Mouse (Mus musculus): ENCODE data around the gene Hid1. TPM values are rescaled to one million over a fixed set of nuclear protein-coding genes. Genes with fewer than 3 reads are reported as not detected.

Hid1 gene
- total RNA-seq (2014; rRNA removed) (78.9 and 87.5 TPM in 2 replicates), polyA plus RNA-seq (2015; fragmentation: Nextera tagmentation; extraction: Ambion mirVana) (55.3 and 58.1 TPM in 2 replicates)

DNA sequence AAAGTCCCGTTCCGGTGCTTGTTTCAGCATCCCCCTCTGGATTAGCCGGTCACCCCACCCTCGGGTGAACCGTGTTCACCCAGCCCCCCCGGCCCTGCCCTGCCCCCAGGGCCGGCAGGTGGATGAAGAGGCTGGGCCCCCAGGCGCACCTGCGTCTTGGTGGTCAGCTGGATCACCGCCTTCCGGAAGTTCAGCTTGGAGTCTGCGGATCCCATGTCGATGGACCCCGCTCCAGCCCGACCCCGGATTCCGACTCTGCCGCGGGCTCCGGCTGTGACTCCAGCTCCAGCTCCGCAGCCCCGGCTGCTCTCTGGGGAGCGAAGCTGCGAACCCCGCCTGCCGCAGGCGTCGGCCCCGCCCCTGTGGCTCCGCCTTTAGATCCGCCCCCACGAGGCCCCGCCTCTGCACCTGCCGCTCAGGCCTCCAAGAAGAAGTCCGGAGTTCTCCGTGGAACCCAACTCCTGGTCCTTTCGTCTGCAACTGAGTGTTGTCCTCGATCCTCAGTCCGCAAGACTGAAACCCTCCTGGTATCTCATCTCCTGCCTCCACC, at the start of gene Hid1:
Gene Hid1 (minus strand): TSS at position 362 of the 550 bp plus-strand sequence.
- H3K4me3 ChIP-seq (ENCODE audit: low read length): peak within 1 kb of the TSS; percentile 74
- no peaks in the 10 kb centered on the region for H3K36me3 ChIP-seq (ENCODE audit: insufficient read depth, low read length)
- TF ChIP-seq CTCF (IDR thresholded peaks at IDR 0.05; ENCODE audit: low read depth): no peak
- under 1% methylated on average over 39 of the region's 39 CpGs for WGBS
- H3K27me3 ChIP-seq (ENCODE audit: insufficient read depth, low read length): no peaks in the 10 kb centered on the region
- peak within 1 kb of the TSS; percentile 94 for H3K4me2 ChIP-seq (ENCODE audit: low read depth, low read length)
- peaks cover 14% of the 10 kb centered on the region for H3K4me1 ChIP-seq (ENCODE audit: insufficient read depth, low read length)
- H3K9ac ChIP-seq (replicated peaks; ENCODE audit: low read length): peak within 1 kb of the TSS; percentile 80
- peak; percentile 91 for DNase-seq (ENCODE audit: low spot score)
- peak; percentile 52 for ATAC-seq
- no peaks in the 10 kb centered on the region for H3K9me3 ChIP-seq (ENCODE audit: low read length)
- H3K27ac ChIP-seq: peak within 1 kb of the TSS; percentile 90

DNA sequence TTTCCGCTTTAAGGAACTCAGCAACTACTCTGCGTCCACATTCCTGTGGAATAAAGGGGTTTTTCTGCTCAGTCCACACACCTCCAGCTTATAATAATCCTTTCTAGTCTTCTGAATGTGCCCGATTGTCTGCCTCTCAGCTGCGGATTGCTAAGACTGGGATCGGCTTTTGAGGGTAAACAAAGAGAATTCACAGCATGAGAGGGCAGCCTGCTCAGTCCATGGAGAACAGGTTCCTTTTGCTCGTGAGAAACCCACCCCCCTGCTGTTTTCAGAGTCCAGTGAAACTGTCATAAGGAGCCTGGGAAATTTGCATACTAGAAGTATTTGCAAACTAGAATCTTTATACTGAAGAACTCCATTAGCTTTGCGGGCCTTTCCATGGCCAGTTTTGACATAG, 42.0 kb upstream of the Hid1 start:
- peak; percentile 12 for DNase-seq (ENCODE audit: low spot score)
- no peak for TF ChIP-seq CTCF (IDR thresholded peaks at IDR 0.05; ENCODE audit: low read depth)
- Histone ChIP-seq H3K4me3 (ENCODE audit: low read length) (no peak overlapping the region), H3K9ac (replicated peaks; ENCODE audit: low read length) (no peak overlapping the region), H3K4me1 (ENCODE audit: insufficient read depth, low read length) (peaks cover 12% of the 10 kb centered on the region; the same call in 1 of the 2 replicates), H3K4me2 (ENCODE audit: low read depth, low read length) (no peak overlapping the region), H3K27ac (peak overlapping the region; percentile 56; the same call in 1 of the 2 replicates), H3K36me3 (ENCODE audit: insufficient read depth, low read length) (peaks cover 22% of the 10 kb centered on the region), H3K27me3 (ENCODE audit: insufficient read depth, low read length) (no peaks in the 10 kb centered on the region), H3K9me3 (ENCODE audit: low read length) (no peaks in the 10 kb centered on the region)
- 22% methylated on average over 7 of the region's 7 CpGs for WGBS
- ATAC-seq: no peak

DNA sequence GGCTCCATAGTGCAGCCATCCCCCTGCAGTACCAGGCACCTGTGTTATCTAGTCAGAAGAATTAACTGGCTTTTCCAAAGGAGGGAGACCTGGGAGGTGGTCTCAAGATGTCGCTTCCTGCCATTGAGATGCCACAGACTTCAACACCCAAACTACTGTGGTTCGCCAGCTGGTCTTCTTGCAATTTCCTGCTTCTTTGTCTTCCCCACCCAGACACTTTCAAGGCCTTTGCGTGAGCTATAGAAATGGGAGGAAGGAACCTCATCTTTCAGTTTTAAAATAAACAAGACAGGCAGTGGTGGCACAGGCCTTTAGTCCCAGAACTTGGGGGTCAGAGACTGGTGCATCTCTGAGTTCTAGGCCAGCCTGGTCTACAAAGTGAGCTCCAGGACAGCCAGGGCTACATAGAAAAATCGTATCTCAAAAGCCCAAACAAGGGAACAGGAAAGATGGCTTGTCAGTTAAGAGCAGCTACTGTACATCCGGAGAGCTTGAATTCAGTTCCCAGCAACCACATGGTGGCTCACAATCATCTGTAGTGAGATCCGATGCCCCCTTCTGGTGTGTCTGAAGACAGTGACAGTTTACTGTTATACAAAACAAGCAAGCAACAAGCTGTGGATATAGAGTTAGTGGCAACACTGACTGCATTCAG, 40.8 kb upstream of the Hid1 start:
- 67% methylated on average over 6 of the region's 6 CpGs for WGBS

DNA sequence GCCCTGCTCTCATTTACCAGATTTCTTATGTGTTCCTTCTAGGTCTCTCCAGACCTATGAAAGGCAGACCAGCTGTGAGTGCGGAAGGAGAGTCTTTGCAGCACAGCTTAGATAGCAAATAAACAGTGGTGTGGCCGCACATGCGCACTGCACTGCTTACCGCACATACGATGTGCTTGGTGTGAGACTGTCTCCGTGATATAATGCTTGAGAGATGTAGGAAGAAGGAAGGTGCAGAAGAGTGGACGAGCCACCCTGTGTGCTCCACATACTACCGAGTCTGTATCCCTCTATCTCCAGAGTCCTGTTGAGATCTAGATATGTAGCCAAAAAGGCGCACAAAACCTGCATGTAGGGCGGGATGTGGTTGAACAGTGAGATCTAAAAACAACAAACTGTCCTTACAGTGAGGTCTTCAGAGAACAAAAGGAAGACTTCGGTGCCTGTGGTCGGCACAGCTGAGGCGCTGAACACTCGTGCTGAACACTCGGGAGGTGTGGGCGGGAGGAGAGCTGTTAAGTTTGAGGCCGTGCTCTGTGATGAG, 39.4 kb upstream of the Hid1 start:
- peaks cover 22% of the 10 kb centered on the region for H3K36me3 ChIP-seq (ENCODE audit: insufficient read depth, low read length)
- WGBS: 92% methylated on average over 17 of the region's 17 CpGs
- ATAC-seq: no peak

More for the DNA sequence above, 40.8 kb upstream of the Hid1 start:
- Histone ChIP-seq H3K9ac (replicated peaks; ENCODE audit: low read length) (no peak overlapping the region), H3K27me3 (ENCODE audit: insufficient read depth, low read length) (no peaks in the 10 kb centered on the region), H3K36me3 (ENCODE audit: insufficient read depth, low read length) (peaks cover 22% of the 10 kb centered on the region), H3K9me3 (ENCODE audit: low read length) (no peaks in the 10 kb centered on the region), H3K4me2 (ENCODE audit: low read depth, low read length) (no peak overlapping the region), H3K4me1 (ENCODE audit: insufficient read depth, low read length) (peaks cover 16% of the 10 kb centered on the region; the same call in 1 of the 2 replicates), H3K27ac (no peak overlapping the region), H3K4me3 (ENCODE audit: low read length) (no peak overlapping the region)
- no peak; the same call in 1 of the 2 replicates for TF ChIP-seq CTCF (IDR thresholded peaks at IDR 0.05; ENCODE audit: low read depth)
- ATAC-seq (no peak), DNase-seq (ENCODE audit: low spot score) (no peak)

DNA sequence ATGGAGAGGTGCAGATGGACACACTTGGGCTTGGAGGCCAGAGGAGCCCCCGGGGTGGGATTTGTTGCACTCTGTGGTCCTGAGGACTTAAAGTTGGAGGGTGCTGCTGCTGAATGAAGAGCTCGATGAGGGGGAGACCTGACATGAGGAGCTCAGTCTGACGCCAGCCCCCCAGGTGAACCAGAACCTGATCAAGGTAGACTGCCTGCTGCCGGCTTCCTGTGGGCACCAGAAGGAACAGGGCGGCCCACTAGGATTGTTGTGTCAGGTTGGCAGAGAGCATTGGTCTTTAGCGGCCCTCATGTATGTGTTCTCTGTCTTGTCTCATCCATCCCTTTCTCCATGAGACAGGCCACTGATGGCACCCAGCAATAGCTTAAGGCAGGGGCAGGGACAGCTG, 38.2 kb upstream of the Hid1 start:
- no peak for ATAC-seq
- WGBS: 96% methylated on average over 6 of the region's 6 CpGs
- no peak for TF ChIP-seq CTCF (IDR thresholded peaks at IDR 0.05; ENCODE audit: low read depth)

More for the DNA sequence above, 39.4 kb upstream of the Hid1 start:
- TF ChIP-seq CTCF (IDR thresholded peaks at IDR 0.05; ENCODE audit: low read depth): no peak
- Histone ChIP-seq H3K9me3 (ENCODE audit: low read length) (no peaks in the 10 kb centered on the region), H3K9ac (replicated peaks; ENCODE audit: low read length) (no peak overlapping the region), H3K4me3 (ENCODE audit: low read length) (no peak overlapping the region), H3K27ac (no peak overlapping the region), H3K4me1 (ENCODE audit: insufficient read depth, low read length) (peaks cover 15% of the 10 kb centered on the region; the same call in 1 of the 2 replicates), H3K27me3 (ENCODE audit: insufficient read depth, low read length) (no peaks in the 10 kb centered on the region), H3K4me2 (ENCODE audit: low read depth, low read length) (no peak overlapping the region)
- no peak for DNase-seq (ENCODE audit: low spot score)

DNA sequence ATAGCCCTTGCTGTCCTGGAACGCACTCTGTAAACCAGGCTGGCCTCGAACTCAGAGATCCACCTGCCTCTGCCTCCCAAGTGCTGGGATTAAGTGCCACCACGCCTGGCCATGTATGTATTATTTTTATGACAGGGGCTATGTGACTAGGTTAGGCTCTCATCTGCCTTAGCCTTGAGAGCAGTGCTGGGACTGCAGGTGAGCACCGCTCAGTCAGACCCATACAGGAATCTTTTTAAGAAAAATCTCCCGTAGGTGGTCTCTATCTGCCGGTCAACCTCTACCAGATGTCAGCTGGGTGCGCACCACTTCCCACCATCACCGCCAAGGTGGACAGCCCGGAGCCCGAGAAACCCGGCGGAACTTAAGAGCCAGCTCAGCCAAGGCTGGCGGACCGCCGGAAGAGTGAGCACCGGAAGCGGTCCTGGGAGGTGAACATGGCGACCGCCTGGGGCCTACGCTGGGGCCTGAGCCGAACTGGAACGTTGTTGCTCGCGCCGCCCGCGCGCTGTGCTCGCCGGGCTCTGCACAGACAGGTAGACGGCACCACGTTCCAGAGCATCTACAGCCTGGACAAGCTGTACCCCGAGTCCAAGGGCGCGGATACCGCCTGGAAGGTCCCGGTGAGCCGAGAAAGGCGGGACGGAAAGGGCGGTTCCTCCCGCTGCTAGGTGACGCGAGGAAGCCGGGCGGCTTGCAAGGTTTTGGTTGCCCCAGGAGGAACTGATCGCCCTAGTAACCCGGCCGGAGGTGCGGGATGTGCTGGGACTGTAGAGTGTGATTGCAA, 36.0 kb upstream of the Hid1 start, which contains the start of gene Mrpl58:
Gene Mrpl58 (plus strand): TSS at position 415 of the 787 bp plus-strand sequence.
- 3% methylated on average over 50 of the region's 50 CpGs for WGBS

More for the DNA sequence above, 38.2 kb upstream of the Hid1 start:
- no peak overlapping the region for H3K4me3 ChIP-seq (ENCODE audit: low read length)
- H3K36me3 ChIP-seq (ENCODE audit: insufficient read depth, low read length): peaks cover 16% of the 10 kb centered on the region
- H3K27ac ChIP-seq: no peak overlapping the region
- H3K9ac ChIP-seq (replicated peaks; ENCODE audit: low read length): no peak overlapping the region
- no peak overlapping the region for H3K4me2 ChIP-seq (ENCODE audit: low read depth, low read length)
- peaks cover 12% of the 10 kb centered on the region; the same call in 1 of the 2 replicates for H3K4me1 ChIP-seq (ENCODE audit: insufficient read depth, low read length)
- DNase-seq (ENCODE audit: low spot score): no peak
- no peaks in the 10 kb centered on the region for H3K27me3 ChIP-seq (ENCODE audit: insufficient read depth, low read length)
- no peaks in the 10 kb centered on the region for H3K9me3 ChIP-seq (ENCODE audit: low read length)

More for the DNA sequence above, 36.0 kb upstream of the Hid1 start, which contains the start of gene Mrpl58:
- H3K27me3 ChIP-seq (ENCODE audit: insufficient read depth, low read length): no peaks in the 10 kb centered on the region
- peaks cover 12% of the 10 kb centered on the region; the same call in 1 of the 2 replicates for H3K4me1 ChIP-seq (ENCODE audit: insufficient read depth, low read length)
- 0 out of 2 replicates have a peak, but pooled peaks have one; percentile 22 for TF ChIP-seq CTCF (IDR thresholded peaks at IDR 0.05; ENCODE audit: low read depth)
- peak within 1 kb of the TSS; percentile 72 for H3K9ac ChIP-seq (replicated peaks; ENCODE audit: low read length)
- peak within 1 kb of the TSS; percentile 89 for H3K27ac ChIP-seq
- peak within 1 kb of the TSS; percentile 70 for H3K4me3 ChIP-seq (ENCODE audit: low read length)
- no peaks in the 10 kb centered on the region for H3K9me3 ChIP-seq (ENCODE audit: low read length)
- ATAC-seq (peak; percentile 91), DNase-seq (ENCODE audit: low spot score) (peak; percentile 92)
- peaks cover 10% of the 10 kb centered on the region for H3K36me3 ChIP-seq (ENCODE audit: insufficient read depth, low read length)
- H3K4me2 ChIP-seq (ENCODE audit: low read depth, low read length): peak within 1 kb of the TSS; percentile 69
